In the genomic region with DNA sequence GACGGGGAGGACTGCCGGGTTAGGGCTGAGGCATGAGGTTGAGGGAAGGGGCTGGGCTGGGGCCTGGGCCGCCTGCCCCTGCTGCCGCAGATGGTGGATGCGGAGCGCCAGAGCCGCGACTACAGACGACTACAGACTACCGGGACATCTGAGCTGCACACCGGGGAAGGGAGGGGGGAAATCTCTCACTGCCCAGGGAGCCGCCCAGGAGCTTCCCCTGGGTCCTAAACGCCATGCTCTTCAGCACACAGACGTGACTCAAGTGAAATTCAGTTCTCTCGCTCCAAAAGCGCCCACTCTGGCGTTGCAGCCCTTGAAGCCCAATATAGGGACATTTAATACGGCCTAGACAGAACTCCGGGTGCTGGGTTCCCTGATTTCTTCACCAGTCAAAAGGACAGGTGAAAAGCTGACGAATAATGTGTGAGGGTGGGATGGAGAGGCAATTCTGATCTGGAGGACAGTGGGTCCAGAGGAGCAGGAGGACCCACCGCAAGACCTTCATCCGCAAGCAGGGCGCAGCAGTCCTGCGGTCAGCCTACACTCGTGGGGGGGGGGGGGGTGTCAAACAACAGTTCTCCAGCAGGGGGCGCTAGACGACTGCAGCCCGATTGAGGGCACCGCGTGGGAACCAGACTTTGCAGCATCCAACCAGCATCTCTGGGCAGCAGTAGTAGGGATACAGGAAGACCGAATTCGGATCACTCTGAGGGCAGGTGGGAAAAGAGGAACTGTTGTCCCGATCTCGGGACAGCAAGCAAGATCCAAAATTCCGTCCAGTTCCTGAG, we compare ENCODE assay signal across 8 mouse cellular contexts. TPM values are rescaled to one million over a fixed set of nuclear protein-coding genes. Genes with fewer than 3 reads are reported as not detected.
A peak's percentile ranks its signal among the peaks of the same experiment; 100 is the strongest.
DNase-seq lines count a peak whose midpoint lies in the region; ATAC-seq and TF ChIP-seq lines count a peak whose summit lies in the region.

A gene (minus strand): TSS at position 136 of the 788 bp plus-strand sequence.

- 3% methylated on average over 35 of the region's 35 CpGs for WGBS in heart, embryonic 11.5 days (ENCODE audit: insufficient replicate concordance)
- WGBS in kidney, postnatal 0 days = 3% methylated on average over 35 of the region's 35 CpGs

- DNase-seq in layer of hippocampus, adult 2 months (ENCODE audit: low spot score in 2 of 2) = peak in 1 of 2 experiments; percentile 51
- no peak for DNase-seq in layer of hippocampus, postnatal 36 days
- peak; percentile 78 for DNase-seq in Muller cell, postnatal 12 days (ENCODE audit: inconsistent ontology term)
- peak; percentile 78 to 86 for DNase-seq in cerebellum, postnatal 14 days
- DNase-seq in kidney, postnatal 0 days (ENCODE audit: low spot score) = peak; percentile 77
- peak; percentile 70 for DNase-seq in splenic B cell, adult 2 months (ENCODE audit: low read depth, low spot score)

- no peak within 1 kb of the TSS for H3K27ac ChIP-seq in layer of hippocampus, adult 2 months
- H3K27ac ChIP-seq in heart, embryonic 11.5 days (ENCODE audit: low read depth, low read length) = no peak within 1 kb of the TSS
- H3K27ac ChIP-seq in kidney, postnatal 0 days = no peak within 1 kb of the TSS

- H3K9ac ChIP-seq in heart, embryonic 11.5 days (ENCODE audit: low read depth, low read length) = no peak within 1 kb of the TSS
- H3K9ac ChIP-seq in kidney, postnatal 0 days (ENCODE audit: low read depth, low read length) = no peak within 1 kb of the TSS

- peak within 1 kb of the TSS; percentile 32 for H3K4me2 ChIP-seq in heart, embryonic 11.5 days
- H3K4me2 ChIP-seq in kidney, postnatal 0 days (ENCODE audit: low read length) = no peak within 1 kb of the TSS

- H3K4me3 ChIP-seq in layer of hippocampus, adult 2 months = peak within 1 kb of the TSS; percentile 31; the same call in 1 of the 2 replicates
- peak within 1 kb of the TSS; percentile 13; the same call in 1 of the 2 replicates for H3K4me3 ChIP-seq in heart, embryonic 11.5 days (ENCODE audit: low read depth, low read length)
- H3K4me3 ChIP-seq in kidney, postnatal 0 days (replicated peaks; ENCODE audit: low read depth, low read length) = no peak within 1 kb of the TSS

- H3K27me3 ChIP-seq in heart, embryonic 11.5 days (ENCODE audit: control insufficient read depth, insufficient read depth, low read length) = peaks cover 87% of the 10 kb centered on the region
- peaks cover 72% of the 10 kb centered on the region for H3K27me3 ChIP-seq in kidney, postnatal 0 days (ENCODE audit: insufficient read depth, low read length)
- H3K27me3 ChIP-seq in splenic B cell, adult 2 months (ENCODE audit: control insufficient read depth, insufficient read depth, low read length, poor library complexity, severe bottlenecking) = no peaks in the 10 kb centered on the region

- H3K9me3 ChIP-seq in heart, embryonic 11.5 days (replicated peaks; ENCODE audit: control insufficient read depth, low read length) = no peaks in the 10 kb centered on the region
- no peaks in the 10 kb centered on the region for H3K9me3 ChIP-seq in kidney, postnatal 0 days (replicated peaks; ENCODE audit: low read length)

- ATAC-seq in heart, embryonic 11.5 days (replicated peaks; ENCODE audit: insufficient number of reproducible peaks, low FRiP score, low TSS enrichment) = no peak
- 0 out of 2 replicates have a peak, but pooled peaks have one; percentile 8 for ATAC-seq in kidney, postnatal 0 days (replicated peaks; ENCODE audit: low FRiP score, low read depth)
- peak; percentile 82 for ATAC-seq in megakaryocyte, adult 5-6 weeks (ENCODE audit: poor library complexity, severe bottlenecking)

- H3K36me3 ChIP-seq in heart, embryonic 11.5 days (ENCODE audit: control insufficient read depth, insufficient read depth, low read length) = no peaks in the 10 kb centered on the region
- no peaks in the 10 kb centered on the region for H3K36me3 ChIP-seq in kidney, postnatal 0 days (ENCODE audit: insufficient read depth, low read length)
- H3K36me3 ChIP-seq in splenic B cell, adult 2 months (ENCODE audit: control insufficient read depth, insufficient read depth, low read length, poor library complexity, severe bottlenecking) = no peaks in the 10 kb centered on the region

- peaks cover 12% of the 10 kb centered on the region for H3K4me1 ChIP-seq in heart, embryonic 11.5 days (ENCODE audit: control insufficient read depth, insufficient read depth, low read length)
- H3K4me1 ChIP-seq in kidney, postnatal 0 days (replicated peaks; ENCODE audit: insufficient read depth, low read length) = no peaks in the 10 kb centered on the region; the same call in 1 of the 2 replicates

- peak; percentile 87 for TF ChIP-seq CTCF in layer of hippocampus, adult 2 months (conservative IDR thresholded peaks at IDR 0.05)
- TF ChIP-seq CTCF in kidney, postnatal 0 days (IDR thresholded peaks at IDR 0.05; ENCODE audit: low read depth) = peak; percentile 89

RNA-seq across cellular contexts. Expression of the gene that starts here (rescaled TPM):
- total RNA-seq in layer of hippocampus, adult 2 months (2021) = under 1 TPM; 0.37 to 0.64 TPM
- total RNA-seq in layer of hippocampus, postnatal 36 days (2021) = under 1 TPM; 0.30 to 0.35 TPM
- 0.06 and 0.17 TPM in 2 replicates for polyA plus RNA-seq in heart, embryonic 11.5 days (2014; fragmentation: Nextera tagmentation; extraction: Ambion mirVana)
- 0.05 TPM in 1 of 2 replicates, not detected in the other for polyA plus RNA-seq in kidney, postnatal 0 days (2015; fragmentation: Nextera tagmentation; extraction: Ambion mirVana)
- not detected in 2 replicates for total RNA-seq in megakaryocyte, adult 5-6 weeks (2015)
- not detected in 2 replicates for total RNA-seq in megakaryocyte, adult 5-6 weeks (2017)

Comparison
In these comparisons a context has a peak if more than half of its experiments do, and no peak if none do; other contexts are left out.
1. Peak in DNase-seq and ATAC-seq in kidney, postnatal 0 days; RNA of the gene not detected or under 1 TPM.
2. Peak in ATAC-seq in megakaryocyte, adult 5-6 weeks; RNA of the gene not detected or under 1 TPM.
3. DNase-seq: peak in Muller cell, postnatal 12 days (single experiment), cerebellum, postnatal 14 days (2 of 2) and splenic B cell, adult 2 months (single experiment); none in layer of hippocampus, postnatal 36 days (0 of 2).